Mouse (Mus musculus) testis, adult 2 months (tissue): ENCODE measurements around the gene Capzb. TPM values are rescaled to one million over a fixed set of nuclear protein-coding genes. Genes with fewer than 3 reads are reported as not detected.

ENCODE experiments used
- H3K27ac ChIP-seq: fragments of 200-500 bp; 2 replicates; pipeline ENCODE4 v1.5.1; 2012; ENCODE audit warnings: low read depth, low read length; ENCODE audit not compliant: control insufficient read depth, insufficient read depth
- H3K27me3 ChIP-seq: fragments of 200-500 bp; 2 replicates; pipeline ENCODE4 v1.6.1; 2012; ENCODE audit warnings: mild to moderate bottlenecking, low read length, moderate library complexity; ENCODE audit not compliant: control insufficient read depth, insufficient read depth
- H3K36me3 ChIP-seq: fragments of 200-500 bp; 2 replicates; pipeline ENCODE4 v1.6.1; 2012; ENCODE audit warnings: mild to moderate bottlenecking, low read length; ENCODE audit not compliant: control insufficient read depth, insufficient read depth
- H3K4me1 ChIP-seq: fragments of 200-500 bp; 2 replicates; pipeline ENCODE4 v1.6.1; 2012; ENCODE audit warnings: low read length; ENCODE audit not compliant: control insufficient read depth, insufficient read depth
- H3K4me3 ChIP-seq: fragments of 200-500 bp; 2 replicates; pipeline ENCODE4 v1.5.1; 2012; ENCODE audit warnings: low read depth, mild to moderate bottlenecking, low read length, moderate library complexity, mixed read lengths; ENCODE audit not compliant: control insufficient read depth
- CTCF ChIP-seq: fragments of 200-500 bp; IDR thresholded peaks from 2 replicates; pipeline ENCODE4 v1.5.1; 2012; ENCODE audit warnings: low read depth, mild to moderate bottlenecking, inconsistent platforms, low read length, moderate library complexity; ENCODE audit not compliant: control insufficient read depth, insufficient read depth, insufficient replicate concordance
- POLR2A ChIP-seq: fragments of 200-500 bp; IDR thresholded peaks from 2 replicates; pipeline ENCODE4 v1.6.1; 2012; ENCODE audit warnings: low read depth, mild to moderate bottlenecking, inconsistent platforms, low read length, moderate library complexity; ENCODE audit not compliant: control insufficient read depth
- polyA plus RNA-seq: library from polyadenylated mRNA; depleted of rRNA; stranded (reverse); fragments of >200 nt; gene quantifications from 2 replicates; pipeline ENCODE4 v1.2.3, GENCODE M21; 2012

The Capzb gene
- polyA plus RNA-seq, 1 experiment, result 286 TPM

DNA sequence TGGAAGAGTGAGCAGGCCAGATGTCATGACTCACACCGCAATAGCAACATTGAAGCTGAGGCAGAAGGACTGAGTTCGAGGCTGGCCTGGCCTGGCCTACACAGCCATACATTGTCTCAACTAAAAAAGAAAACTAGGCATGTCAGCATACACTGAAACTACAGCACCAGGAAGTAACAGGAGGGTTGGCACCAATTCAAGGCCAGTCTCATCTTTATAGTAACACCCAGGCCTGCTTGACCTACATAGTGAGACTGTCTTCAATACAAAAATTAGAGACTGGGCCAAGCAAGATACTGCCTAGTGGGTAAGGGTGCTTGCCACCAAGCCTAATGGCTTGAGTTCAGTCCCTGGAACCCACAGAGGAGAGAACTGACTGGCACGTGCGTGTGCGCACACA is 99.3 kb downstream of the Capzb start:
- peaks cover 4% of the 10 kb centered on the region for H3K4me1 ChIP-seq
- H3K36me3 ChIP-seq, result no peaks in the 10 kb centered on the region
- no peaks in the 10 kb centered on the region for H3K27me3 ChIP-seq
- no peak overlapping the region for H3K4me3 ChIP-seq
- TF ChIP-seq POLR2A (no peak), CTCF (no peak)
- H3K27ac ChIP-seq, result no peak overlapping the region; the same call in 1 of the 2 replicates

- Histone ChIP-seq H3K4me1 (no peaks in the 10 kb centered on the region), H3K4me3 (no peak overlapping the region), H3K27ac (no peak overlapping the region), H3K36me3 (no peaks in the 10 kb centered on the region), H3K27me3 (no peaks in the 10 kb centered on the region)
- TF ChIP-seq CTCF (no peak), POLR2A (no peak)
Observed at GRCm38 (mm10) chr4:139297566-139297965, 104.9 kb downstream of the Capzb start.

- Histone ChIP-seq H3K36me3 (no peaks in the 10 kb centered on the region), H3K27ac (no peak overlapping the region), H3K27me3 (no peaks in the 10 kb centered on the region)
Observed at GRCm38 (mm10) chr4:139298671-139299366, 106.1 kb downstream of the Capzb start.

GRCm38 (mm10) chr4:139301780-139302179 is 109.1 kb downstream of the Capzb start:
- Histone ChIP-seq H3K27ac (no peak overlapping the region), H3K27me3 (no peaks in the 10 kb centered on the region), H3K36me3 (no peaks in the 10 kb centered on the region; the same call in 1 of the 2 replicates), H3K4me1 (peaks cover 2% of the 10 kb centered on the region; the same call in 1 of the 2 replicates), H3K4me3 (no peak overlapping the region)
- TF ChIP-seq POLR2A (no peak), CTCF (no peak)

More at GRCm38 (mm10) chr4:139298671-139299366, 106.1 kb downstream of the Capzb start:
- peaks cover 2% of the 10 kb centered on the region; the same call in 1 of the 2 replicates for H3K4me1 ChIP-seq
- no peak overlapping the region for H3K4me3 ChIP-seq
- no peak for TF ChIP-seq POLR2A
- no peak for TF ChIP-seq CTCF

- peaks cover 2% of the 10 kb centered on the region; the same call in 1 of the 2 replicates for H3K4me1 ChIP-seq
- H3K27me3 ChIP-seq, result no peaks in the 10 kb centered on the region
- H3K36me3 ChIP-seq, result no peaks in the 10 kb centered on the region; the same call in 1 of the 2 replicates
- no peak for TF ChIP-seq POLR2A
- no peak for TF ChIP-seq CTCF
- no peak overlapping the region for H3K27ac ChIP-seq
- H3K4me3 ChIP-seq, result no peak overlapping the region
Observed at GRCm38 (mm10) chr4:139302241-139302640, 109.5 kb downstream of the Capzb start.

DNA sequence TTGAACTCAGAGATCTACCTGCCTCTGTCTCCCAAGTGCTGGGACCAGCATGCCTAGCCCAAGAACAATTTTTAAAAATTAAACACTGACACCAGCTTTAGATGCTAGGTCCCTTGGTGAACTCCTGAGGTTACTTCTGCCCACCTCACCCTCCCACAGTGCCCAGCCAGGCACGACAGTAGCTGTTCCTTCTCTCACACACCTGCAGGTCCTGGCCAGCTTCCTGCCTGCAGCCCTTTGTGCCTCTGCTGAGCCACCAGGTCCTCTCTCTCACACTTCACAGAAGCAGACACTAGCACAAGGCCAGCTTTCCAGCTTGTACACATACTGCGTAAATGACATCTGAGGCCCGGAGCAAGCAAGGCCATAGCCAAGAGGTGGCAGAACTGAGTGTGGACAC is 112.8 kb downstream of the Capzb start:
- no peaks in the 10 kb centered on the region; the same call in 1 of the 2 replicates for H3K36me3 ChIP-seq
- TF ChIP-seq CTCF (no peak), POLR2A (no peak)
- H3K4me1 ChIP-seq, result peaks cover 10% of the 10 kb centered on the region
- no peak overlapping the region for H3K27ac ChIP-seq
- H3K27me3 ChIP-seq, result no peaks in the 10 kb centered on the region
- no peak overlapping the region for H3K4me3 ChIP-seq

GRCm38 (mm10) chr4:139307916-139308315 is 115.2 kb downstream of the Capzb start:
- H3K4me3 ChIP-seq, result no peak overlapping the region
- no peak overlapping the region for H3K27ac ChIP-seq
- TF ChIP-seq CTCF (no peak), POLR2A (no peak)
- H3K4me1 ChIP-seq, result peaks cover 16% of the 10 kb centered on the region
- no peaks in the 10 kb centered on the region for H3K27me3 ChIP-seq
- H3K36me3 ChIP-seq, result no peaks in the 10 kb centered on the region; the same call in 1 of the 2 replicates
